Mouse (Mus musculus) gastrocnemius, postnatal 14 days (tissue): ENCODE measurements around the gene Ptges. TPM values are rescaled to one million over a fixed set of nuclear protein-coding genes. Genes with fewer than 3 reads are reported as not detected.
A peak's percentile ranks its signal among the peaks of the same experiment; 100 is the strongest.
"Not testable (repeated sequence)": the region's sequence is repeated elsewhere in the genome, so short reads cannot be mapped to it uniquely, and the experiment has no call there.

ENCODE experiments used
- DNase-seq: peaks from one replicate; pipeline ENCODE4 v3.0.0; 2021; ENCODE audit warnings: mixed read lengths
- intact Hi-C: fragments of 180-260 bp; cut with DNase I; formaldehyde crosslinking; loops from one replicate; pipeline ENCODE4 v1.15.1; 2025; ENCODE audit warnings: low total_unique reads
- long read RNA-seq, 2 experiments: library from polyadenylated mRNA; stranded (forward); transcript quantifications; one replicate each; pipeline ENCODE4 v2.0.0; 2021
- total RNA-seq, 2 experiments: library from RNA; stranded (reverse); gene quantifications; 2 replicates each; pipeline ENCODE4 v1.2.3; 2021

Gene Ptges
- 1 to 10 TPM; 6.3 to 9.7 TPM for total RNA-seq
- long read RNA-seq, experiment 1, partial matches to known transcripts, result 0 of 6 reads
- long read RNA-seq, experiment 1, other reads (novel, unspliced or antisense), result 4 of 6 reads
- long read RNA-seq, experiment 2, partial matches to known transcripts, result 0 of 4 reads
- long read RNA-seq, experiment 2, other reads (novel, unspliced or antisense), result 3 of 4 reads

- peak; percentile 72 for DNase-seq
- intact Hi-C loops, result no loop called here
Measured at GRCm38 (mm10) chr2:30929483-30930045, at the start of gene Ptges. Gene Ptges (minus strand): TSS chr2:30929863.

- intact Hi-C loops, result no loop called here
- peak; percentile 89 for DNase-seq
Measured at GRCm38 (mm10) chr2:30967352-30968327, 38.0 kb upstream of the Ptges start, which contains the start of gene Tor1a. Gene Tor1a (minus strand): TSS chr2:30967933.

GRCm38 (mm10) chr2:30966826-30967225 lies 37.2 kb upstream of the Ptges start:
- DNase-seq, result no peak
- intact Hi-C loops, result no loop called here

GRCm38 (mm10) chr2:30965627-30966026 lies 36.0 kb upstream of the Ptges start:
- DNase-seq, result no peak
- intact Hi-C loops, result no loop called here

GRCm38 (mm10) chr2:30962570-30963254 lies 33.0 kb upstream of the Ptges start:
- no peak for DNase-seq
- intact Hi-C loops, result no loop called here

- intact Hi-C loops, result no loop called here
- no peak for DNase-seq
Measured at GRCm38 (mm10) chr2:30959856-30960255, 30.2 kb upstream of the Ptges start.

- intact Hi-C loops, result no loop called here
- DNase-seq, result no peak
Measured at GRCm38 (mm10) chr2:30958726-30959125, 29.1 kb upstream of the Ptges start.

GRCm38 (mm10) chr2:30957511-30957910 lies 27.8 kb upstream of the Ptges start:
- no peak for DNase-seq
- intact Hi-C loops, result no loop called here

GRCm38 (mm10) chr2:30954797-30955196 lies 25.1 kb upstream of the Ptges start:
- intact Hi-C loops, result no loop called here
- DNase-seq, result no peak

- DNase-seq, result peak; percentile 85
- intact Hi-C loops, result no loop called here
Measured at GRCm38 (mm10) chr2:30952824-30953490, 23.3 kb upstream of the Ptges start, which contains the start of gene Tor1b. Gene Tor1b (plus strand): TSS chr2:30952959.

GRCm38 (mm10) chr2:30952457-30952823 lies 22.8 kb upstream of the Ptges start:
- intact Hi-C loops, result no loop called here
- DNase-seq, result no peak

- intact Hi-C loops, result loop anchor here (10.0 kb wide), 1 partner anchor 508 kb away; no protein-coding TSS in a partner anchor
- DNase-seq, result peak; percentile 37
Measured at GRCm38 (mm10) chr2:30942603-30943011, 12.9 kb upstream of the Ptges start.

- not testable (repeated sequence) for DNase-seq
- intact Hi-C loops, result loop anchor here (10.0 kb wide), 1 partner anchor 507 kb away; no protein-coding TSS in a partner anchor
Measured at GRCm38 (mm10) chr2:30942116-30942515, 12.5 kb upstream of the Ptges start.

GRCm38 (mm10) chr2:30941586-30941985 lies 11.9 kb upstream of the Ptges start:
- intact Hi-C loops, result loop anchor here (10.0 kb wide), 1 partner anchor 507 kb away; no protein-coding TSS in a partner anchor
- DNase-seq, result no peak

GRCm38 (mm10) chr2:30938574-30938991 lies 8.9 kb upstream of the Ptges start:
- intact Hi-C loops, result loop anchor here (5.0 kb wide), 1 partner anchor 111 kb away; no protein-coding TSS in a partner anchor
- no peak for DNase-seq

- intact Hi-C loops, result loop anchor here (5.0 kb wide), 1 partner anchor 110 kb away; no protein-coding TSS in a partner anchor
- no peak for DNase-seq
Measured at GRCm38 (mm10) chr2:30937731-30938130, 8.1 kb upstream of the Ptges start.

- intact Hi-C loops, result loop anchor here (5.0 kb wide), 1 partner anchor 110 kb away; no protein-coding TSS in a partner anchor
Measured at GRCm38 (mm10) chr2:30936808-30937207, 7.1 kb upstream of the Ptges start.

GRCm38 (mm10) chr2:30933917-30934450 lies 4.3 kb upstream of the Ptges start:
- intact Hi-C loops, result loop anchor here (2.0 kb wide), 1 partner anchor 43 kb away; no protein-coding TSS in a partner anchor
- peak; percentile 73 for DNase-seq

More at GRCm38 (mm10) chr2:30936808-30937207, 7.1 kb upstream of the Ptges start:
- DNase-seq, result no peak
